Mouse (Mus musculus) large intestine, adult 2 months (tissue): ENCODE measurements around the gene Rasgrp4. TPM values are rescaled to one million over a fixed set of nuclear protein-coding genes. Genes with fewer than 3 reads are reported as not detected.
"Not testable (repeated sequence)": the region's sequence is repeated elsewhere in the genome, so short reads cannot be mapped to it uniquely, and the experiment has no call there.

Experiments
- DNase-seq: peaks from one replicate; pipeline ENCODE4 v3.0.0-alpha.2; 2012; ENCODE audit warnings: low read depth, low spot score
- WGBS: fragments of 180-500 bp; shearing (Covaris S2); methylation state at CpG from one replicate; pipeline ENCODE4 v1.1.7; 2018; 5-methylcytosine and 5-hydroxymethylcytosine counted together
- polyA plus RNA-seq: library from polyadenylated mRNA; depleted of rRNA; stranded (reverse); fragments of >200 nt; gene quantifications from 2 replicates; pipeline ENCODE4 v1.2.3, GENCODE M21; 2012; rRNA removed

The Rasgrp4 gene
- polyA plus RNA-seq, 1 experiment = 2.1 TPM

GRCm38 (mm10) chr7:29171562-29172097, 37.0 kb downstream of the Rasgrp4 start:
- no peak for DNase-seq
- WGBS = 14% methylated on average over 34 of the region's 34 CpGs

- no peak for DNase-seq
- WGBS = 69% methylated on average over 32 of the region's 32 CpGs
Observed at GRCm38 (mm10) chr7:29172390-29173016, 37.9 kb downstream of the Rasgrp4 start.

GRCm38 (mm10) chr7:29178106-29178505, 43.5 kb downstream of the Rasgrp4 start:
- no peak for DNase-seq
- WGBS = 85% methylated on average over 4 of the region's 4 CpGs

- DNase-seq = no peak
- 14% methylated on average over 7 of the region's 7 CpGs for WGBS
Observed at GRCm38 (mm10) chr7:29179323-29179722, 44.7 kb downstream of the Rasgrp4 start.

GRCm38 (mm10) chr7:29180077-29180853, 45.6 kb downstream of the Rasgrp4 start, which contains the start of gene Psmd8:
TSS of gene Psmd8 (minus strand) at chr7:29180701.
- under 1% methylated on average over 62 of the region's 62 CpGs for WGBS

GRCm38 (mm10) chr7:29180854-29181236, 46.2 kb downstream of the Rasgrp4 start:
- 38% methylated on average over 5 of the region's 5 CpGs for WGBS
- DNase-seq = no peak

More at GRCm38 (mm10) chr7:29180077-29180853, 45.6 kb downstream of the Rasgrp4 start, which contains the start of gene Psmd8:
- peak; percentile 98 for DNase-seq

GRCm38 (mm10) chr7:29181323-29181722, 46.7 kb downstream of the Rasgrp4 start:
- not testable (repeated sequence) for DNase-seq
- 88% methylated on average over 4 of the region's 4 CpGs for WGBS

- DNase-seq = not testable (repeated sequence)
- WGBS = 15% methylated on average over 1 of the region's 1 CpGs
Observed at GRCm38 (mm10) chr7:29194230-29194629, 59.6 kb downstream of the Rasgrp4 start.

- no peak for DNase-seq
- 60% methylated on average over 6 of the region's 6 CpGs for WGBS
Observed at GRCm38 (mm10) chr7:29202577-29202976, 67.9 kb downstream of the Rasgrp4 start.

Other genes with a start within 250 kb of the Rasgrp4 start
- gene Actn4, start 172.5 kb upstream of the Rasgrp4 start, polyA plus RNA-seq = 542 and 776 TPM in 2 replicates
- gene Eif3k, start 153.0 kb upstream of the Rasgrp4 start, polyA plus RNA-seq = 281 and 323 TPM in 2 replicates
- 21.4 and 27.4 TPM in 2 replicates for gene Map4k1, start 152.8 kb upstream of the Rasgrp4 start, polyA plus RNA-seq
- 0.09 and 0.11 TPM in 2 replicates for gene Ryr1, start 9.7 kb upstream of the Rasgrp4 start, polyA plus RNA-seq
- gene Fam98c, start 21.4 kb downstream of the Rasgrp4 start, polyA plus RNA-seq = 115 and 131 TPM in 2 replicates
- 0.40 and 0.47 TPM in 2 replicates for gene Ggn, start 35.4 kb downstream of the Rasgrp4 start, polyA plus RNA-seq
- 1.1 and 1.8 TPM in 2 replicates for gene Spred3, start 35.6 kb downstream of the Rasgrp4 start, polyA plus RNA-seq
- gene Psmd8, start 45.9 kb downstream of the Rasgrp4 start, polyA plus RNA-seq = 201 and 229 TPM in 2 replicates
- gene Catsperg1, start 79.2 kb downstream of the Rasgrp4 start, polyA plus RNA-seq = 0.56 and 0.80 TPM in 2 replicates
- 26.5 and 33.1 TPM in 2 replicates for gene Kcnk6, start 97.7 kb downstream of the Rasgrp4 start, polyA plus RNA-seq
- 49.5 and 53.2 TPM in 2 replicates for gene Yif1b, start 103.5 kb downstream of the Rasgrp4 start, polyA plus RNA-seq
- gene 2200002D01Rik, start 113.6 kb downstream of the Rasgrp4 start, polyA plus RNA-seq = 527 and 553 TPM in 2 replicates
- 1,158 and 1,420 TPM in 2 replicates for gene Spint2, start 147.1 kb downstream of the Rasgrp4 start, polyA plus RNA-seq
- gene Ppp1r14a, start 154.5 kb downstream of the Rasgrp4 start, polyA plus RNA-seq = 31.2 and 33.4 TPM in 2 replicates
- 0.45 and 0.55 TPM in 2 replicates for gene Dpf1, start 169.1 kb downstream of the Rasgrp4 start, polyA plus RNA-seq